Mouse (Mus musculus) yolk sac, embryonic 10.5 days (tissue): ENCODE data around the gene Aifm1.

ENCODE experiments used
- DNase-seq: peaks from one replicate; pipeline ENCODE4 v3.0.0-alpha.2; 2017; ENCODE audit warnings: low spot score

Gene Aifm1

DNA sequence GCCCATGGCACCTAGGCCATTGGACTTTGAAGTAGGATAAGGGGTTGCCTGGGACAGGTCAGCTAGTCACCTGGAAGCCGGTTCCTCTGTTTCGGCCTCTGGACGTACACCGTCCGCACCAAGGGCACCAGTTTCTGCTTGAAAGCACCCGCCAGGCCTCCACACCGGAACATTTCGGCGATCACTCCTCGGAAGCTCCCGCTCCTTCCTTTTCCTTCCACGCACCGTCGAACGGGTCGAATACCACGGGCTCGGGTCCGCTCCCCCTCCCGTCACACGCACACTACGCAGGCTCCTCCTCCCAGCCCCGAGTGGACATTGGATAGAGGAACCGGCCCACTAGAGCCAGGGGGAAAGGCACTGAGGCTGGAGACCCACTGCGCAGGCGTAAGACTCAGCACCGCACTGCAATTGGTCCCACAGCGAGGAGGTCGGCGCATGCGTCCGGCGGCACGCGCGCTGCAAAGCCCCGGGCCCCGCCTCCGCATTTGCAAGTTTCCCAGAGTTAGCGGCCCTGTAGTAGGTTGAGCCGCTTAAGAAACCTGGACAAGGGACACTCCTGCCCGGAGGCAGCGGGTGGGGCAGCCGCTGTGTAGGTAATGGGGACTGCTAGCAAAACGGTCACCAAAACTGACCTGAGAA, at the start of gene Aifm1:
Aifm1 (minus strand) TSS at position 398 of the 642 bp plus-strand sequence.
- DNase-seq, result peak; percentile 91

DNA sequence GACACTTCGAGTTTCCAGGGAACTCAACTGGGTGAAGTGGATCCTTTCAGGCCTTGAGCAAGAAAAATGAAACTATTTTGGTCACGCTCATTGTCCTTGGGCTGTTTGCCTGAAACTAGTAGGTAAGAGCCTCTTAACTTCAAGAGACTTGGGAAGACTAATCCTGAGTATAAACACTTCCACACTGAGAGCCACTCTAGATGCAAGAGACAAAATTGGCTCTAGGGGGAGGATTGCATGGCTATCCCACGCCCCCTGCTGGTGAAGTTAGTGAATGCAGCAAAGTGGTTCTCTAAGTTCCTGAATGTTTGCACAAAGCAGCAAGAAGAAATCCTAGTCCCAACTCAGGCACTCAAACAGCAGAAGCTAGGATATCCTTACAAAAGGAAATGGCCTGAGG, 18.8 kb upstream of the Aifm1 start:
- DNase-seq, result peak; percentile 19

- no peak for DNase-seq
Observed at GRCm38 (mm10) chrX:48526435-48526834, 13.1 kb upstream of the Aifm1 start.

DNA sequence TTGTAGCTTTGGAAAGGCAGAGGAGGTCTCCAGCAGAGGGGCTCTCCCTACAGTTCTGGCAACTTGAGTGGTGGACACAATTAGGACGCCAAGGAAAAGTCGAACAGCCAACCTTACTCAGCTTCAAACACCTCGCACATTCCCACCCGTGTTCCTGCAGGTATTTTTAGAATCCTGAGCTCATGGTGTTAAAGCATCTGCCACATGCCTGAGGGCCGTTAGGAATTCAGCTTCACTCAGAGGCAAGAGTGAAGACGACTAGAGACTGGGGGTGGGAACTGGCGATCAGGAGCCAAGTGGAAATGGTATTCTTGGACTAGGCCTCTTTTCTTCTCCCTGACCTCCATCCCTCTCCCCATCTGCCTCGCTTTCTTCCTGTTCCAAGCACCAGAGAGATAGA, 12.5 kb upstream of the Aifm1 start:
- DNase-seq, result no peak

- DNase-seq, result no peak
Observed at GRCm38 (mm10) chrX:48525332-48525731, 12.0 kb upstream of the Aifm1 start.

GRCm38 (mm10) chrX:48523512-48523911, 10.1 kb upstream of the Aifm1 start:
- DNase-seq, result no peak

DNA sequence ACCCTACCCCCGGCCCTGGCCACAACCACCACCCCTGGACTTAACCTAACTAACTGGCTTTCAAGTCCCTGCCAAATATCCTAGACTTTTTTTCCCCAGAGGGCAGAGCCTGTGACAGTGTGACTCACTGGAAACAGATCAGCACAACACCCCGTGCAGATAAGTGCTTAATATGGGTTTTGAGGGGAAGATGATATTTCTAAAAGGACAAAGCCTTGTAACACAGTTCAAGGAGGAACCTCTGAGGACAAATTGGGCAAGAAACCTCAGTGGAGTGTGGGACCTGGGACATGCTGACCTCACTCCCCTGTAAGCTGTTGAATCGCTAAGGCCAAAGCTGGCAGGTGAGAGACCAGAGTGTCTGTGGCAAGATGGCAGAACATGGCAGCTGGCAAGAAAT, 8.3 kb upstream of the Aifm1 start:
- no peak for DNase-seq

DNA sequence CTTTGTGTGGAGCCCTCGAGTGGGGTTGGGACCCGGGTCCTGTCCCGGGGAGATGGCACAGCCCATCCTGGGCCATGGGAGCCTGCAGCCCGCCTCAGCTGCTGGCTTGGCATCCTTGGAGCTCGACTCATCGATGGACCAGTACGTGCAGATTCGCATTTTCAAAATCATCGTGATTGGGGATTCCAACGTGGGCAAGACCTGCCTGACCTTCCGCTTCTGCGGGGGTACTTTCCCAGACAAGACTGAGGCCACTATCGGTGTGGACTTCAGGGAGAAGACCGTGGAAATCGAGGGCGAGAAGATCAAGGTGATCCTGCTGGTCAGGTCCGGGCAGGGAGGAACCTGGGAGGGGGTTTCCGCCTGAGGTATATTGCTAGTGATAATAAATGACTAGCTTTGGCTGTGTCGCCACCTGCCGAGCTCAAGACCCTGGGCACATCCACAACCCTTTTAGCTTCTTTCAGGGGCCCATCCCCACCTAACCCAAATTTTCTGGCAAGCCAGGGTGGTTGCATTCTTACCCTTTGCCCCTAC, 6.3 kb upstream of the Aifm1 start:
- no peak for DNase-seq

DNA sequence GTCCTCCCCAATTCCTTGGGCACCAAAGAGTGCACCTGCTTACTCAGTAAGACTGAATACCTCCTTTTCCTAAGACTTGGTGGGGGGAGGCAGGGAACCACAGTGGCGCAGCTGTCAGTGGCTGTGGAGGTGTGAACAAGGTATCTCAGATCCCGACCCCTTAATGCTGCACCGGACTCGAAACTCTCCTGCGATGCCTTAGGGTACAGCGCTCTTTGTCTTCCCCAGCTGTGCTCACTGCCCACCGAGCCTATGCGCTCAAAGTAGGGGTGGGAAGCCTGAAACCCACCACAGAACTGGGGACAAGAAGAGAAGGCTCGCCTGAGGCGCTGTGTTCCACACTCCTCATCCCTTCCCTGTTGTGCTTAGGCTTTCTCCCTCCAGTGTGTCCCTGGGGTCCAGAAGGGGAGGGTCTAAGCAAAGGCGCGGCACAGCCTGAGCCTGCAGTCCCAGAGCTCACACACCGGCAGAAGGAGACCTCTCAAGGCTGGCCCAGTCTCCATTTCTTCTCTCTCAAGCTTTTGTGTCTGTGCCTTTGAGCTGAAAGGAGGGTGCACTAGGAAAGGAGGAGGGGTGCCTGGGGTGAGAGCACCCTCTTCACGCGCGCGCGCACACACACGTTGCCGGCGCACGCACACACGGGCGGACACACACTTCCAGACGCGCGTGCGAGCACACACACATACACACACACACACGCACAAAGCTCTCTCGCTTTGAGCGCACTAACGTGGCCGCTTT, 5.6 kb upstream of the Aifm1 start, which contains the start of gene Rab33a:
Rab33a (plus strand) TSS at position 478 of the 741 bp plus-strand sequence.
- no peak for DNase-seq

GRCm38 (mm10) chrX:48518211-48518807, 4.9 kb upstream of the Aifm1 start:
- peak; percentile 1 for DNase-seq

DNA sequence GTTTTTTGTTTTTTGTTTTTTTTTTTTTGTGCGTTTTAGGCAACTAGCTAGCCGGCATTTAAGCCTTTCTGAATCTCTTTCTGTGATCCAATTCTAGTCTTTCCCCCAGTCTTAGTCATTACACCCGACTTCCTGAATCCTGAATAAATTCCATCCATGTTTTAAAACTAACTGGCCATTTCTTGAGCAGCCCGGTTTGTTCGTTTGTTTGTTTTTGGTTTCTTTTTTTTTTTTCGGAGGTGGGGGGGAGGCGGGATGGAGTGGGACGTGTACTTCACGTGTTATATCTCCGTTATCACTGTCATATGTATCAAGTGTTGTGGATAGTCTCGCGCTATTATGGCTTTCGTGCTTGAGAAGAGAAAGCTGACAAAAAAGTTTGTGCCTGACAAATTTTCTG, 461 bp upstream of the Aifm1 start:
- DNase-seq, result peak; percentile 5

DNA sequence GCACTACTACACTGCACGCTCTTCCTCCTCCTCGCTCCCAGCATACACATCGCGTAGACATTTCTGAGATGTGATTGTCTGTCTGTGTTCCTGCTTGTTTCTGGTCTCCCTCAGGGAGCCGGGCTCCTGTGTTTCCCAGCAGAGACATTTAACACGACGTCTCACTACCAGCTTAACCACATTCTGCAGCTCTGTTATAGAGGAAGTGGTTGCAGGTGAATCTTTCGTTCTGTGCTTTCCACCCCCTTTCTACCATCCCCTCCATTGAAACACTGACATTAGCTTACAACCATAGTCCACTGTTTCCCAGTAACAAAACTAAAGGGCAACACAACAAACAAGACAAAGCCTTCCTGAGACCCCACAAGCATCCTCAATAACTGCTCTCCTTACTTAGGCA, 19.6 kb downstream of the Aifm1 start:
- DNase-seq, result no peak

GRCm38 (mm10) chrX:48481687-48482086, 31.7 kb downstream of the Aifm1 start:
- DNase-seq, result no peak

- DNase-seq, result no peak
Observed at GRCm38 (mm10) chrX:48481095-48481494, 32.3 kb downstream of the Aifm1 start.

DNA sequence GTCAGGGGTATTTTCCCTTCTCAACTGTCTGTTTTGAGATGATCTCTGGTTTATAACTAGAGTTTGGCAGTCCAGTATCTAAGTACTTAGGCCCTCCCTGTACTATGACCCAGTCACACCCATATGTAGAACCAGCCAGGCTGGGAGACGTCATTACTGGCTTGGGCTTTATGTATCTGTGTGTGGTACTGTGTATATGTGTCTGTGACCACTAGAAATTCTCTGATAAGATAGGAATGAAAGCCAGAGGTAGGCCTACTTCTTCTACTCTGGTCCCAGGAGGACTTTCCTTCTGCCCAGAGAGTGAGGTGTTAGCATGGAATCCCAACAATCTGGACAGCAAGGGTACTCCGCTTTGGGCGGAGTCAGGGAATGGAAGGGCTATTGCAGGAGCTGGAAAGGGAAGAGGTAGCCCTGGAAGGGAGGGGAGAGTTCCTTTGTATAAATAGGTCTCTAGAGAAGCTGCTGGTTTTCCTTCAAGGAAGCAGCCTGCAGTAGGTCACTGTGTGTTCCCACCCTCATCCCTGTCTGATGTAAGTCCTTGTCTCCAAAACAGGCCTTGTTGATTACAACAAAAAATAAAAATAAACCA, 45.9 kb downstream of the Aifm1 start:
- peak; percentile 18 for DNase-seq

DNA sequence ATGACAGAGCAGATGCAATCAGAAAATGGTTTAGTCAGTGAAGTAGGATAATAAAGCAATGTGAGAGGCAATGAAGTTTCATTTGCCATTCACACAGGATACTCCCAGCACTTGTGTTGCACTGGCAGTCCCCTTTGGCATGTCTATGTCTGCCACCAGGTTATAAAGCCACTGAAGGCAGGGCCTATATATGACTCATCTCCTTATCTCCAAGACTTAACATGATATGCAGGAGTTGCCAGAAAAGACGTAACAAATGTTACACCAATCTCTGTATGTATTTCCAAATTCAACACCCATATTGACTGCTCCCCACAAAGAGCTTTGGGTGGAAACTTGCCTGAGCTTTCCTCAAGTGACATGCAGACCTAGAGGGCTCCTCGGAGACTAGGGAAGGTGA, 47.2 kb downstream of the Aifm1 start:
- DNase-seq, result no peak

DNA sequence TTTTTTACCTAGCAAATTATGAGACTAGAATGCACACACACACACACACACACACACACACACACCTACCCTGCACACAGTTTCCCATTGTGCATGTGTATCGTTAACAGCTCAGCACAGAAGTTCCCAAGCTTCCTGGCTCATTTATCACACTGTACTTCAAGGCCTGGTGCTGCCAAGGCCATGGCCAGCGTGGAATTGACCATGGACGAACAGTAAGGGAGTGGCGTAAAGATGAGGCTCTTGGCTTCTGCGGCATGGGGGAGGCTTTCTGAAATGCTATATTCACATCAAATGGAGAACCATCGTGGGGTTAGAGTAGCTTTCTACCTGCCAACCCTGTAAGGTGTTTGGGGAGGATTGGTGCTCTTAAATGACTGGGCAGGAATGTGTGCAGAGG, 48.9 kb downstream of the Aifm1 start:
- DNase-seq, result no peak

GRCm38 (mm10) chrX:48463636-48464035, 49.7 kb downstream of the Aifm1 start:
- DNase-seq, result no peak

DNA sequence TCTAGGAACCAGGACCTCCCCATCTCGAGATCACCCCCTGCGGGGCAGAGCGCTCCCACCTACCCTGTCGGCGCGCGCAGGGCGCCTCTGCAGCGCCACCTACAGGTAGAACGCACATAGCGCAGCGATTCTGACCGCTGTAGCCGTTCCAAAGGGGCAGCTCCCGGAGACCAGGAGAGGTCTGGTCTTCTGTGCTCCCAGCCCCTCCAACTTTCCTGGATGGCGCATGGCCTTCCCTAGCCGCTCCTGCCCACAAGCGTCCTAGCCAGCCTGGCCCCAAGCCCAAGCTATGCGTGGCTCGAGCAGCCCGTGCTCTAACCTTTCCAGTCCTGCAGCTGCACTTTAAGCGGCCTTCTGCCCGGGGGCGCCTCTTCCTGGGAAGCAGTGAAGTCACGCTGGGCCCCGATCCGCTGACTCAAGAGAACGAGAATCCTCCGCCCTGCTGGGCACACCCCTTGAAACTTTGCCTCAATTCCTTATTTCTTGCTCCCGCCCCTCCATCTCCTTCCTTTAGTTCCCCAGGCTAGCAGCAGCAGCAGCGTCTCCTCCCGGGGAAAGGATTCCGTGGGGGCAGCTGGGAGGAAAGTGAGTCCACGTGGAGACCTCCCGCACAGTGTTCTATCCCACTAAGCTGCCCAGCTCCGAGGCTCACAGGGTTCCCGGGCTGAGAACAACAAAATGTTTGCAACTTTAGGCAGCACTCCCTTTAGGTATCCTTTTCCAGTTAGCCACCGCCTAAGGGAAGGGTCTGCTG, 50.4 kb downstream of the Aifm1 start, which contains the start of gene Elf4:
Elf4 (minus strand) TSS at position 379 of the 754 bp plus-strand sequence.
- DNase-seq, result peak; percentile 66

DNA sequence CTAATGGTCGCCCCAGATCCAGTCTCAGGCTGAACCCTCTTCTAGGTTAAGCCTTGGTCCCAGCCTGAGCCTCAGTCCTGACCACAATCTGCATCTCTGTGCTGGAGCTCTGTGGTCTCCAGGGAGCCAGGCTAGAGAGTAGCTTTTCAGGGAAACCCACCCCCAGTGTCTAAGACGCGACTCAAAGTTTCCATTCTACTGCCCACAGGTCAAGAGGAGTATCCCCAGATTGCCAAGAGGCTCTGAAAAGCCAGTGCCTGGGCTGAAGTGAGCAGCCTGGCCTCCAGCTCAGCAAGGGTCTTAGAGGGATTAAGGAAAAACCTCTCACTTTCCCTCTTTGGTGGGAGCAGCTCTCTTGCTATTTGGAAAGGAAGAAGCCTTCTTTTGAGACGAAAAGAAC, 51.1 kb downstream of the Aifm1 start:
- no peak for DNase-seq

- no peak for DNase-seq
Observed at GRCm38 (mm10) chrX:48461006-48461405, 52.4 kb downstream of the Aifm1 start.

- DNase-seq, result no peak
Observed at GRCm38 (mm10) chrX:48460496-48460895, 52.9 kb downstream of the Aifm1 start.
